Mouse (Mus musculus): ENCODE data around the gene Irgc1. TPM values are rescaled to one million over a fixed set of nuclear protein-coding genes. Genes with fewer than 3 reads are reported as not detected.
A peak's percentile ranks its signal among the peaks of the same experiment; 100 is the strongest.
"Not testable (repeated sequence)": the region's sequence is repeated elsewhere in the genome, so short reads cannot be mapped to it uniquely, and the experiment has no call there.

The Irgc1 gene
- polyA plus RNA-seq, 1 experiment from 2014 or later: 0.36 TPM

GRCm38 (mm10) chr7:24410831-24411230 lies 41.3 kb downstream of the Irgc1 start:
- ATAC-seq (ENCODE audit: low read depth): no peak
- Histone ChIP-seq H3K9me3 (ENCODE audit: control insufficient read depth, low read length) (no peaks in the 10 kb centered on the region), H3K36me3 (ENCODE audit: control insufficient read depth, insufficient read depth, low read length) (peaks cover 16% of the 10 kb centered on the region; the same call in 1 of the 2 replicates), H3K4me2 (ENCODE audit: low read depth, low read length) (no peak overlapping the region), H3K9ac (ENCODE audit: low read depth, low read length) (no peak overlapping the region), H3K27ac (replicated peaks; ENCODE audit: low read depth, low read length) (no peak overlapping the region), H3K4me1 (ENCODE audit: control insufficient read depth, insufficient read depth, low read length) (no peaks in the 10 kb centered on the region; the same call in 1 of the 2 replicates), H3K4me3 (ENCODE audit: low read depth, low read length) (no peak overlapping the region), H3K27me3 (replicated peaks; ENCODE audit: control insufficient read depth, insufficient read depth, low read length) (no peaks in the 10 kb centered on the region)
- no peak for DNase-seq (ENCODE audit: low spot score)
- WGBS: 87% methylated on average over 3 of the region's 3 CpGs

GRCm38 (mm10) chr7:24410123-24410522 lies 42.0 kb downstream of the Irgc1 start:
- no peak overlapping the region for H3K4me3 ChIP-seq (ENCODE audit: low read depth, low read length)
- WGBS: 88% methylated on average over 6 of the region's 6 CpGs
- ATAC-seq (ENCODE audit: low read depth): no peak
- H3K4me2 ChIP-seq (ENCODE audit: low read depth, low read length): no peak overlapping the region
- no peaks in the 10 kb centered on the region; the same call in 1 of the 2 replicates for H3K4me1 ChIP-seq (ENCODE audit: control insufficient read depth, insufficient read depth, low read length)
- no peaks in the 10 kb centered on the region for H3K27me3 ChIP-seq (replicated peaks; ENCODE audit: control insufficient read depth, insufficient read depth, low read length)
- H3K9ac ChIP-seq (ENCODE audit: low read depth, low read length): no peak overlapping the region
- H3K27ac ChIP-seq (replicated peaks; ENCODE audit: low read depth, low read length): no peak overlapping the region
- H3K36me3 ChIP-seq (ENCODE audit: control insufficient read depth, insufficient read depth, low read length): peaks cover 20% of the 10 kb centered on the region; the same call in 1 of the 2 replicates
- H3K9me3 ChIP-seq (ENCODE audit: control insufficient read depth, low read length): no peaks in the 10 kb centered on the region
- DNase-seq (ENCODE audit: low spot score): no peak

- H3K9ac ChIP-seq (ENCODE audit: low read depth, low read length): no peak overlapping the region
- H3K4me3 ChIP-seq (ENCODE audit: low read depth, low read length): no peak overlapping the region
- peaks cover 31% of the 10 kb centered on the region; the same call in 1 of the 2 replicates for H3K36me3 ChIP-seq (ENCODE audit: control insufficient read depth, insufficient read depth, low read length)
- no peaks in the 10 kb centered on the region for H3K27me3 ChIP-seq (replicated peaks; ENCODE audit: control insufficient read depth, insufficient read depth, low read length)
- H3K27ac ChIP-seq (replicated peaks; ENCODE audit: low read depth, low read length): no peak overlapping the region
- 83% methylated on average over 9 of the region's 9 CpGs for WGBS
- no peak for DNase-seq (ENCODE audit: low spot score)
- H3K4me2 ChIP-seq (ENCODE audit: low read depth, low read length): no peak overlapping the region
- no peaks in the 10 kb centered on the region; the same call in 1 of the 2 replicates for H3K4me1 ChIP-seq (ENCODE audit: control insufficient read depth, insufficient read depth, low read length)
- ATAC-seq (ENCODE audit: low read depth): no peak
- no peaks in the 10 kb centered on the region for H3K9me3 ChIP-seq (ENCODE audit: control insufficient read depth, low read length)
These were observed 43.9 kb downstream of the Irgc1 start for GRCm38 (mm10) chr7:24408186-24408585.

- H3K9ac ChIP-seq (ENCODE audit: low read depth, low read length): peak overlapping the region; percentile 16; the same call in 1 of the 2 replicates
- no peak overlapping the region for H3K27ac ChIP-seq (replicated peaks; ENCODE audit: low read depth, low read length)
- peaks cover 31% of the 10 kb centered on the region; the same call in 1 of the 2 replicates for H3K36me3 ChIP-seq (ENCODE audit: control insufficient read depth, insufficient read depth, low read length)
These were observed 45.4 kb downstream of the Irgc1 start for GRCm38 (mm10) chr7:24406528-24407344.

GRCm38 (mm10) chr7:24405649-24406048 lies 46.4 kb downstream of the Irgc1 start:
- H3K4me2 ChIP-seq (ENCODE audit: low read depth, low read length): no peak overlapping the region
- H3K27me3 ChIP-seq (replicated peaks; ENCODE audit: control insufficient read depth, insufficient read depth, low read length): no peaks in the 10 kb centered on the region
- H3K36me3 ChIP-seq (ENCODE audit: control insufficient read depth, insufficient read depth, low read length): peaks cover 31% of the 10 kb centered on the region; the same call in 1 of the 2 replicates
- H3K9me3 ChIP-seq (ENCODE audit: control insufficient read depth, low read length): no peaks in the 10 kb centered on the region
- ATAC-seq (ENCODE audit: low read depth) (no peak), DNase-seq (ENCODE audit: low spot score) (no peak)
- no peaks in the 10 kb centered on the region; the same call in 1 of the 2 replicates for H3K4me1 ChIP-seq (ENCODE audit: control insufficient read depth, insufficient read depth, low read length)
- no peak overlapping the region for H3K9ac ChIP-seq (ENCODE audit: low read depth, low read length)
- no peak overlapping the region for H3K27ac ChIP-seq (replicated peaks; ENCODE audit: low read depth, low read length)
- no peak overlapping the region for H3K4me3 ChIP-seq (ENCODE audit: low read depth, low read length)
- WGBS: 88% methylated on average over 9 of the region's 13 CpGs

More at GRCm38 (mm10) chr7:24406528-24407344, 45.4 kb downstream of the Irgc1 start:
- Histone ChIP-seq H3K9me3 (ENCODE audit: control insufficient read depth, low read length) (no peaks in the 10 kb centered on the region), H3K27me3 (replicated peaks; ENCODE audit: control insufficient read depth, insufficient read depth, low read length) (no peaks in the 10 kb centered on the region), H3K4me1 (ENCODE audit: control insufficient read depth, insufficient read depth, low read length) (no peaks in the 10 kb centered on the region; the same call in 1 of the 2 replicates), H3K4me2 (ENCODE audit: low read depth, low read length) (no peak overlapping the region), H3K4me3 (ENCODE audit: low read depth, low read length) (no peak overlapping the region)
- ATAC-seq (ENCODE audit: low read depth): no peak
- WGBS: 40% methylated on average over 5 of the region's 5 CpGs
- DNase-seq (ENCODE audit: low spot score): peak; percentile 87

GRCm38 (mm10) chr7:24402851-24403250 lies 49.2 kb downstream of the Irgc1 start:
- WGBS: 100% methylated on average over 9 of the region's 9 CpGs
- ATAC-seq (ENCODE audit: low read depth) (no peak), DNase-seq (ENCODE audit: low spot score) (no peak)
- no peak overlapping the region for H3K4me3 ChIP-seq (ENCODE audit: low read depth, low read length)
- no peak overlapping the region for H3K27ac ChIP-seq (replicated peaks; ENCODE audit: low read depth, low read length)
- H3K9me3 ChIP-seq (ENCODE audit: control insufficient read depth, low read length): no peaks in the 10 kb centered on the region
- no peak overlapping the region for H3K4me2 ChIP-seq (ENCODE audit: low read depth, low read length)
- H3K9ac ChIP-seq (ENCODE audit: low read depth, low read length): no peak overlapping the region
- H3K27me3 ChIP-seq (replicated peaks; ENCODE audit: control insufficient read depth, insufficient read depth, low read length): no peaks in the 10 kb centered on the region
- H3K36me3 ChIP-seq (ENCODE audit: control insufficient read depth, insufficient read depth, low read length): peaks cover 24% of the 10 kb centered on the region; the same call in 1 of the 2 replicates
- H3K4me1 ChIP-seq (ENCODE audit: control insufficient read depth, insufficient read depth, low read length): no peaks in the 10 kb centered on the region; the same call in 1 of the 2 replicates

- H3K4me3 ChIP-seq (ENCODE audit: low read depth, low read length): peak overlapping the region; percentile 49; the same call in 1 of the 2 replicates
- 90% methylated on average over 4 of the region's 4 CpGs for WGBS
- H3K4me1 ChIP-seq (ENCODE audit: control insufficient read depth, insufficient read depth, low read length); H3K27ac ChIP-seq (replicated peaks; ENCODE audit: low read depth, low read length); H3K9ac ChIP-seq (ENCODE audit: low read depth, low read length); H3K9me3 ChIP-seq (ENCODE audit: control insufficient read depth, low read length); ATAC-seq (ENCODE audit: low read depth); H3K27me3 ChIP-seq (replicated peaks; ENCODE audit: control insufficient read depth, insufficient read depth, low read length); DNase-seq (ENCODE audit: low spot score): not testable (repeated sequence)
- peaks cover 13% of the 10 kb centered on the region; the same call in 1 of the 2 replicates for H3K36me3 ChIP-seq (ENCODE audit: control insufficient read depth, insufficient read depth, low read length)
- peak overlapping the region; percentile 59 for H3K4me2 ChIP-seq (ENCODE audit: low read depth, low read length)
These were observed 51.6 kb downstream of the Irgc1 start for GRCm38 (mm10) chr7:24400489-24400888.

- WGBS: 12% methylated on average over 3 of the region's 3 CpGs
- H3K27ac ChIP-seq (replicated peaks; ENCODE audit: low read depth, low read length): peak overlapping the region; percentile 88
- peak overlapping the region; percentile 59 for H3K4me2 ChIP-seq (ENCODE audit: low read depth, low read length)
- peaks cover 11% of the 10 kb centered on the region; the same call in 1 of the 2 replicates for H3K36me3 ChIP-seq (ENCODE audit: control insufficient read depth, insufficient read depth, low read length)
- no peaks in the 10 kb centered on the region for H3K4me1 ChIP-seq (ENCODE audit: control insufficient read depth, insufficient read depth, low read length)
- H3K9ac ChIP-seq (ENCODE audit: low read depth, low read length): peak overlapping the region; percentile 61
- peak overlapping the region; percentile 49 for H3K4me3 ChIP-seq (ENCODE audit: low read depth, low read length)
- no peaks in the 10 kb centered on the region for H3K9me3 ChIP-seq (ENCODE audit: control insufficient read depth, low read length)
- DNase-seq (ENCODE audit: low spot score) (no peak), ATAC-seq (ENCODE audit: low read depth) (no peak)
- no peaks in the 10 kb centered on the region for H3K27me3 ChIP-seq (replicated peaks; ENCODE audit: control insufficient read depth, insufficient read depth, low read length)
These were observed 52.0 kb downstream of the Irgc1 start for GRCm38 (mm10) chr7:24400082-24400452.
